8 mouse cellular contexts compared by ENCODE assay signal in genomic region chr11:73199879-73200278, GRCm38 (mm10). TPM values are rescaled to one million over a fixed set of nuclear protein-coding genes. Genes with fewer than 3 reads are reported as not detected.
DNase-seq lines count a peak whose midpoint lies in the region; ATAC-seq and TF ChIP-seq lines count a peak whose summit lies in the region.

No protein-coding gene starts in this region.

- TF ChIP-seq POLR2A in olfactory bulb, adult 2 months (IDR thresholded peaks at IDR 0.05; ENCODE audit: insufficient read depth, low read depth, low read length): no peak; the same call in 1 of the 2 replicates

- peak overlapping the region; percentile 94 for H3K27ac ChIP-seq in gastrocnemius, adult 2 months
- H3K27ac ChIP-seq in hindbrain, embryonic 15.5 days (replicated peaks): no peak overlapping the region
- H3K27ac ChIP-seq in liver, embryonic 12.5 days: peak overlapping the region; percentile 77
- no peak overlapping the region for H3K27ac ChIP-seq in olfactory bulb, adult 2 months (ENCODE audit: insufficient read depth, low read depth, low read length)

- no peak for TF ChIP-seq CTCF in gastrocnemius, adult 2 months (IDR thresholded peaks at IDR 0.05)
- no peak for TF ChIP-seq CTCF in olfactory bulb, adult 2 months (IDR thresholded peaks at IDR 0.05; ENCODE audit: insufficient read depth, low read depth, low read length)

- peak overlapping the region; percentile 92 for H3K4me3 ChIP-seq in gastrocnemius, adult 2 months
- peak overlapping the region; percentile 76 for H3K4me3 ChIP-seq in hindbrain, embryonic 15.5 days
- H3K4me3 ChIP-seq in liver, embryonic 12.5 days: peak overlapping the region; percentile 83
- H3K4me3 ChIP-seq in olfactory bulb, adult 2 months (ENCODE audit: insufficient read depth, low read depth, low read length): peak overlapping the region; percentile 76

- no peaks in the 10 kb centered on the region for H3K9me3 ChIP-seq in hindbrain, embryonic 15.5 days
- no peaks in the 10 kb centered on the region for H3K9me3 ChIP-seq in liver, embryonic 12.5 days (replicated peaks)

- no peak; the same call in 1 of the 2 replicates for ATAC-seq in hindbrain, embryonic 15.5 days (ENCODE audit: low FRiP score, low read depth)
- ATAC-seq in liver, embryonic 12.5 days: 0 out of 2 replicates have a peak, but pooled peaks have one; percentile 3

- intact Hi-C loops in gastrocnemius, adult 2 months (cut with DNase I): loop anchor here (2.0 kb wide), 1 partner anchor 23 kb away; the partner anchor contains the start of genes Emc6 and Tax1bp3

- peaks cover 4% of the 10 kb centered on the region; the same call in 1 of the 2 replicates for H3K36me3 ChIP-seq in hindbrain, embryonic 15.5 days
- peaks cover 12% of the 10 kb centered on the region for H3K36me3 ChIP-seq in liver, embryonic 12.5 days

- no peak for DNase-seq in gastrocnemius, adult 2 months
- DNase-seq in gastrocnemius, adult 8-10 months (ENCODE audit: low spot score in 2 of 2): no peak
- peak; percentile 38 for DNase-seq in c-Kit-positive CD71-positive TER-119-negative erythroid progenitor cells, embryonic 14.5 days (ENCODE audit: low read depth)
- DNase-seq in frontal cortex, adult 2 months (ENCODE audit: extremely low spot score in 1 of 2, low spot score in 1 of 2): no peak
- no peak for DNase-seq in layer of hippocampus, postnatal 25 days (ENCODE audit: extremely low spot score in 1 of 2, low spot score in 1 of 2)

- no peaks in the 10 kb centered on the region for H3K27me3 ChIP-seq in hindbrain, embryonic 15.5 days
- no peaks in the 10 kb centered on the region for H3K27me3 ChIP-seq in liver, embryonic 12.5 days (replicated peaks)

- peaks cover 24% of the 10 kb centered on the region for H3K4me1 ChIP-seq in hindbrain, embryonic 15.5 days (replicated peaks)
- peaks cover 23% of the 10 kb centered on the region for H3K4me1 ChIP-seq in liver, embryonic 12.5 days
- H3K4me1 ChIP-seq in olfactory bulb, adult 2 months (ENCODE audit: control insufficient read depth, insufficient read depth, low read length): peaks cover 6% of the 10 kb centered on the region

- H3K4me2 ChIP-seq in hindbrain, embryonic 15.5 days: peak overlapping the region; percentile 91
- H3K4me2 ChIP-seq in liver, embryonic 12.5 days: peak overlapping the region; percentile 99

- 4% methylated on average over 12 of the region's 12 CpGs for WGBS in hindbrain, embryonic 15.5 days
- 1% methylated on average over 12 of the region's 12 CpGs for WGBS in liver, embryonic 12.5 days (ENCODE audit: insufficient replicate concordance)
- WGBS in olfactory bulb, adult 2 months: 3% methylated on average over 12 of the region's 12 CpGs

- H3K9ac ChIP-seq in hindbrain, embryonic 15.5 days: peak overlapping the region; percentile 85
- H3K9ac ChIP-seq in liver, embryonic 12.5 days: peak overlapping the region; percentile 88

RNA-seq across cellular contexts. Expression of gene Shpk, which starts 0.6 kb away (rescaled TPM):
- under 1 TPM; 0.50 to 0.66 TPM for total RNA-seq in gastrocnemius, adult 2 months (2021)
- total RNA-seq in gastrocnemius, adult 8-10 months (2022): 1 to 10 TPM in 1 of 4 experiments, under 1 TPM in 3; 0.29 to 1.1 (median 0.71) TPM
- polyA plus RNA-seq in hindbrain, embryonic 15.5 days (2015; fragmentation: Nextera tagmentation; extraction: Ambion mirVana): 2.6 and 2.9 TPM in 2 replicates
- polyA plus RNA-seq in liver, embryonic 12.5 days (2016; fragmentation: Nextera tagmentation; extraction: Ambion mirVana): 2.1 and 2.3 TPM in 2 replicates
- polyA plus RNA-seq in olfactory bulb, adult 2 months (2012; ENCODE audit: insufficient read depth, insufficient read length, low replicate concordance, missing spikeins): not detected in 2 replicates
- 5.0 and 5.4 TPM in 2 replicates for polyA plus RNA-seq in frontal cortex, adult 2 months (2012; rRNA removed)
- 1 to 10 TPM; 3.0 to 4.1 TPM for total RNA-seq in layer of hippocampus, postnatal 25 days (2021)

RNA-seq across cellular contexts. Expression of gene Ctns, which starts 1.0 kb away (rescaled TPM):
- 1 to 10 TPM; 5.7 to 7.8 TPM for total RNA-seq in gastrocnemius, adult 2 months (2021)
- 1 to 10 TPM; 3.3 to 4.3 (median 4.1) TPM for total RNA-seq in gastrocnemius, adult 8-10 months (2022)
- 16.2 and 18.4 TPM in 2 replicates for polyA plus RNA-seq in hindbrain, embryonic 15.5 days (2015; fragmentation: Nextera tagmentation; extraction: Ambion mirVana)
- polyA plus RNA-seq in liver, embryonic 12.5 days (2016; fragmentation: Nextera tagmentation; extraction: Ambion mirVana): 7.5 and 8.2 TPM in 2 replicates
- polyA plus RNA-seq in olfactory bulb, adult 2 months (2012; ENCODE audit: insufficient read depth, insufficient read length, low replicate concordance, missing spikeins): not detected in 2 replicates
- polyA plus RNA-seq in frontal cortex, adult 2 months (2012; rRNA removed): 25.9 and 26.0 TPM in 2 replicates
- total RNA-seq in layer of hippocampus, postnatal 25 days (2021): 10 to 100 TPM; 16.5 to 23.0 TPM

RNA-seq across cellular contexts. Expression of gene Tax1bp3, which starts 23.0 kb away (rescaled TPM):
- total RNA-seq in gastrocnemius, adult 2 months (2021): 10 to 100 TPM in 1 of 2 experiments, 1 to 10 TPM in 1; 6.5 to 13.9 TPM
- 1 to 10 TPM; 4.9 to 9.2 (median 7.2) TPM for total RNA-seq in gastrocnemius, adult 8-10 months (2022)
- 131 TPM in 2 replicates for polyA plus RNA-seq in hindbrain, embryonic 15.5 days (2015; fragmentation: Nextera tagmentation; extraction: Ambion mirVana)
- 44.2 and 44.5 TPM in 2 replicates for polyA plus RNA-seq in liver, embryonic 12.5 days (2016; fragmentation: Nextera tagmentation; extraction: Ambion mirVana)
- not detected in 2 replicates for polyA plus RNA-seq in olfactory bulb, adult 2 months (2012; ENCODE audit: insufficient read depth, insufficient read length, low replicate concordance, missing spikeins)
- 23.9 and 24.6 TPM in 2 replicates for polyA plus RNA-seq in frontal cortex, adult 2 months (2012; rRNA removed)
- total RNA-seq in layer of hippocampus, postnatal 25 days (2021): 10 to 100 TPM; 11.6 to 13.3 TPM

RNA-seq across cellular contexts. Expression of gene Emc6, which starts 23.0 kb away (rescaled TPM):
- total RNA-seq in gastrocnemius, adult 2 months (2021): 10 to 100 TPM; 82.6 to 93.4 TPM
- total RNA-seq in gastrocnemius, adult 8-10 months (2022): 10 to 100 TPM; 80.9 to 89.6 (median 84.1) TPM
- polyA plus RNA-seq in hindbrain, embryonic 15.5 days (2015; fragmentation: Nextera tagmentation; extraction: Ambion mirVana): 126 and 131 TPM in 2 replicates
- polyA plus RNA-seq in liver, embryonic 12.5 days (2016; fragmentation: Nextera tagmentation; extraction: Ambion mirVana): 108 and 110 TPM in 2 replicates
- not detected in 2 replicates for polyA plus RNA-seq in olfactory bulb, adult 2 months (2012; ENCODE audit: insufficient read depth, insufficient read length, low replicate concordance, missing spikeins)
- polyA plus RNA-seq in frontal cortex, adult 2 months (2012; rRNA removed): 63.0 and 66.5 TPM in 2 replicates
- total RNA-seq in layer of hippocampus, postnatal 25 days (2021): 10 to 100 TPM; 51.3 to 65.6 TPM

RNA-seq across cellular contexts. Expression of gene Trpv1, which starts 34.2 kb away (rescaled TPM):
- total RNA-seq in gastrocnemius, adult 2 months (2021): under 1 TPM; 0.06 to 0.20 TPM
- under 1 TPM; 0.08 to 0.12 (median 0.10) TPM for total RNA-seq in gastrocnemius, adult 8-10 months (2022)
- polyA plus RNA-seq in hindbrain, embryonic 15.5 days (2015; fragmentation: Nextera tagmentation; extraction: Ambion mirVana): 0.41 and 0.68 TPM in 2 replicates
- not detected in 2 replicates for polyA plus RNA-seq in liver, embryonic 12.5 days (2016; fragmentation: Nextera tagmentation; extraction: Ambion mirVana)
- not detected in 2 replicates for polyA plus RNA-seq in olfactory bulb, adult 2 months (2012; ENCODE audit: insufficient read depth, insufficient read length, low replicate concordance, missing spikeins)
- 0.36 TPM in 2 replicates for polyA plus RNA-seq in frontal cortex, adult 2 months (2012; rRNA removed)
- total RNA-seq in layer of hippocampus, postnatal 25 days (2021): under 1 TPM in 1 of 2 experiments, not detected in 1; 0.12 TPM

Comparison
In these comparisons a context has a peak if more than half of its experiments do, and no peak if none do; other contexts are left out.
1. H3K27ac ChIP-seq: peak in gastrocnemius, adult 2 months (single experiment) and liver, embryonic 12.5 days (single experiment); none in hindbrain, embryonic 15.5 days (single experiment) and olfactory bulb, adult 2 months (single experiment).
2. RNA of gene Tax1bp3, which starts 23.0 kb away (polyA plus RNA-seq): 131 TPM in hindbrain, embryonic 15.5 days, 44.2 to 44.5 TPM in liver, embryonic 12.5 days and 23.9 to 24.6 TPM in frontal cortex, adult 2 months; not detected in olfactory bulb, adult 2 months; every median in the first group is over 10 times any median in the second.
3. Peak in every context shown above with its lines, with median percentiles within 50 percentile points of each other: H3K4me3 ChIP-seq.